Mouse (Mus musculus) layer of hippocampus, adult 9-11 months (tissue): Measurements from ENCODE around the gene Fchsd2.

ENCODE experiments used
- DNase-seq: peaks from one replicate; pipeline ENCODE4 v3.0.0; 2022

The Fchsd2 gene

GRCm38 (mm10) chr7:101291211-101291610 is 198.5 kb downstream of the Fchsd2 start:
- no peak for DNase-seq

GRCm38 (mm10) chr7:101291641-101292040 is 199.0 kb downstream of the Fchsd2 start:
- DNase-seq, result no peak

GRCm38 (mm10) chr7:101292086-101292485 is 199.4 kb downstream of the Fchsd2 start:
- DNase-seq, result no peak

GRCm38 (mm10) chr7:101292696-101293095 is 200.0 kb downstream of the Fchsd2 start:
- DNase-seq, result no peak

- DNase-seq, result no peak
Observed at GRCm38 (mm10) chr7:101293138-101293537, 200.5 kb downstream of the Fchsd2 start.

- DNase-seq, result no peak
Observed at GRCm38 (mm10) chr7:101293611-101294010, 200.9 kb downstream of the Fchsd2 start.

GRCm38 (mm10) chr7:101295438-101295837 is 202.8 kb downstream of the Fchsd2 start:
- no peak for DNase-seq

GRCm38 (mm10) chr7:101296252-101297022 is 203.8 kb downstream of the Fchsd2 start:
- DNase-seq, result peak; percentile 90

- no peak for DNase-seq
Observed at GRCm38 (mm10) chr7:101297023-101297405, 204.4 kb downstream of the Fchsd2 start.

GRCm38 (mm10) chr7:101298375-101298774 is 205.7 kb downstream of the Fchsd2 start:
- DNase-seq, result no peak

- no peak for DNase-seq
Observed at GRCm38 (mm10) chr7:101301361-101301880, 208.8 kb downstream of the Fchsd2 start.

- DNase-seq, result peak; percentile 90
Observed at GRCm38 (mm10) chr7:101301881-101302456, 209.3 kb downstream of the Fchsd2 start, which contains the start of gene Atg16l2. TSS of gene Atg16l2 (minus strand) at chr7:101302251.

- no peak for DNase-seq
Observed at GRCm38 (mm10) chr7:101302691-101303090, 210.0 kb downstream of the Fchsd2 start.

- no peak for DNase-seq
Observed at GRCm38 (mm10) chr7:101306841-101307240, 214.2 kb downstream of the Fchsd2 start.

GRCm38 (mm10) chr7:101309985-101310326 is 217.3 kb downstream of the Fchsd2 start:
- no peak for DNase-seq

- peak; percentile 99 for DNase-seq
Observed at GRCm38 (mm10) chr7:101310327-101311028, 217.8 kb downstream of the Fchsd2 start.

GRCm38 (mm10) chr7:101311061-101311460 is 218.4 kb downstream of the Fchsd2 start:
- no peak for DNase-seq

- DNase-seq, result no peak
Observed at GRCm38 (mm10) chr7:101313033-101313432, 220.4 kb downstream of the Fchsd2 start.

- DNase-seq, result peak; percentile 51
Observed at GRCm38 (mm10) chr7:101314396-101314795, 221.7 kb downstream of the Fchsd2 start.

GRCm38 (mm10) chr7:101315699-101316098 is 223.0 kb downstream of the Fchsd2 start:
- no peak for DNase-seq

GRCm38 (mm10) chr7:101316591-101317001 is 223.9 kb downstream of the Fchsd2 start:
- DNase-seq, result no peak

GRCm38 (mm10) chr7:101317014-101317413 is 224.4 kb downstream of the Fchsd2 start, which contains the start of gene Stard10:
TSS of gene Stard10 (plus strand) at chr7:101317086.
- DNase-seq, result no peak

GRCm38 (mm10) chr7:101318848-101319247 is 226.2 kb downstream of the Fchsd2 start:
- DNase-seq, result no peak

GRCm38 (mm10) chr7:101319796-101320195 is 227.1 kb downstream of the Fchsd2 start:
- no peak for DNase-seq
